Mouse (Mus musculus): ENCODE results near the gene Olfr1336. TPM values are rescaled to one million over a fixed set of nuclear protein-coding genes. Genes with fewer than 3 reads are reported as not detected.
"Not testable (repeated sequence)": the region's sequence is repeated elsewhere in the genome, so short reads cannot be mapped to it uniquely, and the experiment has no call there.

Olfr1336 gene
- polyA plus RNA-seq, 1 experiment from 2014 or later = not detected

DNA sequence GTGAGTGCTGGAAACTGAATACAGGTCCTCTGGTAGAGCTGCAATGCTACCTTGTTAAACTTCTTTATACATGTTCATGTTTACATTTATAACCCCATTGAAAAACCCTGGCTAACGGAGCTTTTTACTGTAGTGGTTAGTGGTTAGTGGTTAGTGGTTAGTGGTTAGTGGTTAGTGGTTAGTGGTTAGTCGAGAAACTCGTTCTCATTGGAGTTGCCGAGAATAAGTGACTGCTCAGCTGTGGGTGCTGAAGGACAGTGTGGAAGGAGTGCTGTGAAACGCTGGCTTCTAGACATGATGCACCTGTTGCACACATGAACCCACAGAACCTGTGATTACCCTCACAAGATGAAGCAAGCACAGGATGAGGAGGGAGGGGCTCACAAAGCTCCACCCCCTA, 8.2 kb upstream of the Olfr1336 start:
- no peak for ATAC-seq (ENCODE audit: low FRiP score)
- no peak for DNase-seq (ENCODE audit: low spot score)
- Histone ChIP-seq H3K9me3 (ENCODE audit: control insufficient read depth, low read length) (no peaks in the 10 kb centered on the region), H3K4me3 (replicated peaks; ENCODE audit: low read length) (no peak overlapping the region), H3K27ac (no peak overlapping the region), H3K27me3 (ENCODE audit: control insufficient read depth, insufficient read depth, low read length) (no peaks in the 10 kb centered on the region), H3K9ac (no peak overlapping the region), H3K36me3 (replicated peaks; ENCODE audit: control insufficient read depth, insufficient read depth) (no peaks in the 10 kb centered on the region), H3K4me1 (replicated peaks; ENCODE audit: control insufficient read depth, insufficient read depth, low read length) (no peaks in the 10 kb centered on the region), H3K4me2 (replicated peaks) (no peak overlapping the region)
- 87% methylated on average over 5 of the region's 5 CpGs for WGBS

GRCm38 (mm10) chr7:6456399-6456798, 431 bp downstream of the Olfr1336 start:
- no peaks in the 10 kb centered on the region for H3K27me3 ChIP-seq (ENCODE audit: control insufficient read depth, insufficient read depth, low read length)
- H3K4me3 ChIP-seq (replicated peaks; ENCODE audit: low read length) = no peak overlapping the region
- H3K9ac ChIP-seq = no peak overlapping the region
- no peaks in the 10 kb centered on the region for H3K9me3 ChIP-seq (ENCODE audit: control insufficient read depth, low read length)
- WGBS = 48% methylated on average over 3 of the region's 3 CpGs
- H3K4me1 ChIP-seq (replicated peaks; ENCODE audit: control insufficient read depth, insufficient read depth, low read length) = no peaks in the 10 kb centered on the region
- H3K4me2 ChIP-seq (replicated peaks) = no peak overlapping the region
- no peaks in the 10 kb centered on the region for H3K36me3 ChIP-seq (replicated peaks; ENCODE audit: control insufficient read depth, insufficient read depth)
- no peak overlapping the region for H3K27ac ChIP-seq
- DNase-seq (ENCODE audit: low spot score) (no peak), ATAC-seq (ENCODE audit: low FRiP score) (no peak)

DNA sequence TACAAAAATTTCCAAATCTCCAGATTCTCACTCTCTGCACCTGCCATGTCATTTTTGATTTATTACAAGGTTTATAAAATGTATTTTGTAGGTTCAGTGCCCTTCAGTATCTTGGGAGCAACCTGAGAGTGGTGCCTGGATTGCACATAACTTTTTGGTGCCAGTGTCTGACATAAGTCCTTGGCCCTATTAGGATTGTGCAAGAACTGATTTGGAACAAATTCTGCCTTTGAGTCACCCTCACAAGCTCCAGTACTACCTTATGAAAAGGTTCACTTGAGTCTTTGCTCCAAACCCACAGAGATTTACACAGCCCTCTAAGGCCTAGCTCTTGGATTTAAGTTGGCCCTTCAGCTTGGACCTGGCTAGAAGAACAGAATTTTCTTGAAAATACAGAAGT, 11.0 kb downstream of the Olfr1336 start, which contains the start of gene Olfr1346:
Gene Olfr1346 (plus strand): TSS at position 151 of the 400 bp plus-strand sequence.
- Histone ChIP-seq H3K27ac (no peak within 1 kb of the TSS), H3K9ac (no peak within 1 kb of the TSS), H3K27me3 (ENCODE audit: control insufficient read depth, insufficient read depth, low read length) (no peaks in the 10 kb centered on the region), H3K4me1 (replicated peaks; ENCODE audit: control insufficient read depth, insufficient read depth, low read length) (no peaks in the 10 kb centered on the region), H3K4me2 (replicated peaks) (no peak within 1 kb of the TSS), H3K36me3 (replicated peaks; ENCODE audit: control insufficient read depth, insufficient read depth) (no peaks in the 10 kb centered on the region), H3K9me3 (ENCODE audit: control insufficient read depth, low read length) (no peaks in the 10 kb centered on the region), H3K4me3 (replicated peaks; ENCODE audit: low read length) (no peak within 1 kb of the TSS)
- ATAC-seq (ENCODE audit: low FRiP score) (no peak), DNase-seq (ENCODE audit: low spot score) (no peak)

GRCm38 (mm10) chr7:6477633-6478032, 21.7 kb downstream of the Olfr1336 start:
- H3K36me3 ChIP-seq (replicated peaks; ENCODE audit: control insufficient read depth, insufficient read depth); H3K4me1 ChIP-seq (replicated peaks; ENCODE audit: control insufficient read depth, insufficient read depth, low read length); DNase-seq (ENCODE audit: low spot score); H3K27me3 ChIP-seq (ENCODE audit: control insufficient read depth, insufficient read depth, low read length); H3K9ac ChIP-seq; H3K27ac ChIP-seq; H3K4me2 ChIP-seq (replicated peaks); H3K4me3 ChIP-seq (replicated peaks; ENCODE audit: low read length); ATAC-seq (ENCODE audit: low FRiP score); H3K9me3 ChIP-seq (ENCODE audit: control insufficient read depth, low read length): not testable (repeated sequence)
- 71% methylated on average over 2 of the region's 2 CpGs for WGBS

DNA sequence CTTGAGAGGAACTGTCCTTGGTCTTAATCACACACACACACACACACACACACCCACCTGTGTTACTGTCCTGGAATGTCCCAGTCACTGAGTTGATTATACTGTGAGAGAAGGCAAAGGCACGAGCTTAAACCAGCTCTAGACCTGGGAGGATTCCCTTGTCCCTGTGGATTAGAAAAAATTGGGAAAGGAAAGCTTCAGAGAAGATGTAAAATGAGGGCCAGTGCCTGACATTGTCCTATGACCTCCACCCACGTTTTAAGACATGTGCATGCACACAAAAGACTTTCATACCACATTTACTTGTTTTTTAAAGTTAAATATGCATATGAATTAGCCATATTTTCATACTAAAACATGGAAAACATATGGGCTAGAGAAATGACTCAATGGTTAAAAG, 30.9 kb downstream of the Olfr1336 start, which contains the start of gene Olfr5:
Gene Olfr5 (minus strand): TSS at position 101 of the 400 bp plus-strand sequence.
- no peaks in the 10 kb centered on the region for H3K36me3 ChIP-seq (replicated peaks; ENCODE audit: control insufficient read depth, insufficient read depth)
- no peak within 1 kb of the TSS for H3K27ac ChIP-seq
- H3K4me3 ChIP-seq (replicated peaks; ENCODE audit: low read length) = no peak within 1 kb of the TSS
- no peak within 1 kb of the TSS for H3K9ac ChIP-seq
- DNase-seq (ENCODE audit: low spot score) = no peak
- no peak for ATAC-seq (ENCODE audit: low FRiP score)
- peaks cover 5% of the 10 kb centered on the region; the same call in 1 of the 2 replicates for H3K9me3 ChIP-seq (ENCODE audit: control insufficient read depth, low read length)
- H3K4me2 ChIP-seq (replicated peaks) = no peak within 1 kb of the TSS
- WGBS = 30% methylated on average over 2 of the region's 2 CpGs
- H3K4me1 ChIP-seq (replicated peaks; ENCODE audit: control insufficient read depth, insufficient read depth, low read length) = no peaks in the 10 kb centered on the region
- H3K27me3 ChIP-seq (ENCODE audit: control insufficient read depth, insufficient read depth, low read length) = no peaks in the 10 kb centered on the region

GRCm38 (mm10) chr7:6499655-6500054, 43.7 kb downstream of the Olfr1336 start, which contains the start of gene Olfr1347:
Olfr1347 (minus strand) TSS chr7:6499755.
- H3K36me3 ChIP-seq (replicated peaks; ENCODE audit: control insufficient read depth, insufficient read depth) = no peaks in the 10 kb centered on the region
- WGBS = 50% methylated on average over 1 of the region's 1 CpGs
- no peak within 1 kb of the TSS for H3K9ac ChIP-seq
- ATAC-seq (ENCODE audit: low FRiP score) (no peak), DNase-seq (ENCODE audit: low spot score) (no peak)
- no peak within 1 kb of the TSS for H3K4me3 ChIP-seq (replicated peaks; ENCODE audit: low read length)
- H3K27ac ChIP-seq = no peak within 1 kb of the TSS
- no peaks in the 10 kb centered on the region for H3K9me3 ChIP-seq (ENCODE audit: control insufficient read depth, low read length)
- H3K4me1 ChIP-seq (replicated peaks; ENCODE audit: control insufficient read depth, insufficient read depth, low read length) = no peaks in the 10 kb centered on the region
- no peak within 1 kb of the TSS for H3K4me2 ChIP-seq (replicated peaks)
- H3K27me3 ChIP-seq (ENCODE audit: control insufficient read depth, insufficient read depth, low read length) = no peaks in the 10 kb centered on the region

DNA sequence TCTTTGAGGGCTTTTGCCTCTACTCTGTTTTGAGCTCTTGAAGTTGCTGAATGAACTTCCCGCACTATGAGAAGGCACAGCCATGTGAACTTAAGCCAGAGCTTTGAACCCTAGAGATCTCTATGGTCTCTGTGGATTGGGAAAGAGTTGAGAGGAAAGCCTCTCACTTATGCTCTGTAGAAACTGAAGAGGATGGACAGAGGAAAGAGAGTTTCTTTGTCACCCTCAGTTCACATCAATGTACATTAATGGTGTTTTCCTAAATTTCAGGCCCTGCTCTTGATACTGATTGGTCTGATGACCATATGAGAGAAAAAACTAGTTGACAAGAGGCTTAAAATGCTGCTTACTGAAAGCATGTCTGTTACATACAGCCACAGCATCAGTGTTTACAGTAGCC, 52.7 kb downstream of the Olfr1336 start, which contains the start of gene Olfr1348:
Gene Olfr1348 (minus strand): TSS at position 101 of the 400 bp plus-strand sequence.
- 91% methylated on average over 1 of the region's 1 CpGs for WGBS
- DNase-seq (ENCODE audit: low spot score) = no peak
- Histone ChIP-seq H3K36me3 (replicated peaks; ENCODE audit: control insufficient read depth, insufficient read depth) (no peaks in the 10 kb centered on the region), H3K27ac (no peak within 1 kb of the TSS), H3K27me3 (ENCODE audit: control insufficient read depth, insufficient read depth, low read length) (no peaks in the 10 kb centered on the region), H3K9me3 (ENCODE audit: control insufficient read depth, low read length) (0 out of 2 replicates have a peak, but pooled peaks cover 8% of the 10 kb centered on the region), H3K4me2 (replicated peaks) (no peak within 1 kb of the TSS), H3K9ac (no peak within 1 kb of the TSS), H3K4me1 (replicated peaks; ENCODE audit: control insufficient read depth, insufficient read depth, low read length) (no peaks in the 10 kb centered on the region), H3K4me3 (replicated peaks; ENCODE audit: low read length) (no peak within 1 kb of the TSS)
- no peak for ATAC-seq (ENCODE audit: low FRiP score)

Other genes starting within 250 kb of the Olfr1336 start
- gene Zscan5b, start 233.9 kb upstream of the Olfr1336 start, polyA plus RNA-seq (2014; fragmentation: Nextera tagmentation; extraction: Ambion mirVana) = not detected in 2 replicates
- not detected in 2 replicates for gene Epp13, start 203.5 kb upstream of the Olfr1336 start, polyA plus RNA-seq (2014; fragmentation: Nextera tagmentation; extraction: Ambion mirVana)
- gene Zfp667, start 169.6 kb upstream of the Olfr1336 start, polyA plus RNA-seq (2014; fragmentation: Nextera tagmentation; extraction: Ambion mirVana) = 14.4 and 19.1 TPM in 2 replicates
- 14.4 and 18.2 TPM in 2 replicates for gene Zfp583, start 124.9 kb upstream of the Olfr1336 start, polyA plus RNA-seq (2014; fragmentation: Nextera tagmentation; extraction: Ambion mirVana)
- 5.9 and 6.5 TPM in 2 replicates for gene Gm3854, start 112.4 kb upstream of the Olfr1336 start, polyA plus RNA-seq (2014; fragmentation: Nextera tagmentation; extraction: Ambion mirVana)
- gene Zfp78, start 92.9 kb upstream of the Olfr1336 start, polyA plus RNA-seq (2014; fragmentation: Nextera tagmentation; extraction: Ambion mirVana) = 5.7 and 6.6 TPM in 2 replicates
- gene Zfp28, start 72.9 kb upstream of the Olfr1336 start, polyA plus RNA-seq (2014; fragmentation: Nextera tagmentation; extraction: Ambion mirVana) = 15.2 and 16.0 TPM in 2 replicates
- 8.2 and 8.3 TPM in 2 replicates for gene Smim17, start 57.5 kb upstream of the Olfr1336 start, polyA plus RNA-seq (2014; fragmentation: Nextera tagmentation; extraction: Ambion mirVana)
- gene Gm20715, start 45.9 kb upstream of the Olfr1336 start, polyA plus RNA-seq (2014; fragmentation: Nextera tagmentation; extraction: Ambion mirVana) = not detected in 2 replicates
- 0.29 and 0.91 TPM in 2 replicates for gene Olfr1344, start 17.5 kb upstream of the Olfr1336 start, polyA plus RNA-seq (2014; fragmentation: Nextera tagmentation; extraction: Ambion mirVana)
- gene Olfr1346, start 10.9 kb downstream of the Olfr1336 start, polyA plus RNA-seq (2014; fragmentation: Nextera tagmentation; extraction: Ambion mirVana) = not detected in 2 replicates
- not detected in 2 replicates for gene Olfr5, start 30.8 kb downstream of the Olfr1336 start, polyA plus RNA-seq (2014; fragmentation: Nextera tagmentation; extraction: Ambion mirVana)
- not detected in 2 replicates for gene Olfr1347, start 43.6 kb downstream of the Olfr1336 start, polyA plus RNA-seq (2014; fragmentation: Nextera tagmentation; extraction: Ambion mirVana)
- not detected in 2 replicates for gene Olfr1348, start 52.6 kb downstream of the Olfr1336 start, polyA plus RNA-seq (2014; fragmentation: Nextera tagmentation; extraction: Ambion mirVana)
- gene Olfr1349, start 66.8 kb downstream of the Olfr1336 start, polyA plus RNA-seq (2014; fragmentation: Nextera tagmentation; extraction: Ambion mirVana) = not detected in 2 replicates
- gene Olfr1350, start 108.7 kb downstream of the Olfr1336 start, polyA plus RNA-seq (2014; fragmentation: Nextera tagmentation; extraction: Ambion mirVana) = not detected in 2 replicates
- gene Zim1, start 240.3 kb downstream of the Olfr1336 start, polyA plus RNA-seq (2014; fragmentation: Nextera tagmentation; extraction: Ambion mirVana) = 7.1 and 7.5 TPM in 2 replicates

All from hindbrain, embryonic 14.5 days (tissue).